Mouse (Mus musculus) bone marrow, adult 2 months (tissue): ENCODE data around the gene Mical2.

Experiments used
- CTCF ChIP-seq: fragments of 200-500 bp; IDR thresholded peaks from 2 replicates; pipeline ENCODE4 v1.5.1; 2011; ENCODE audit warnings: low read length, control low read depth; ENCODE audit not compliant: control insufficient read depth, insufficient read depth
- POLR2A ChIP-seq: fragments of 200-500 bp; IDR thresholded peaks from 2 replicates; pipeline ENCODE4 v1.6.1; 2011; ENCODE audit warnings: low read depth, mild to moderate bottlenecking, control low read depth, low read length, borderline replicate concordance; ENCODE audit not compliant: control insufficient read depth

DNA sequence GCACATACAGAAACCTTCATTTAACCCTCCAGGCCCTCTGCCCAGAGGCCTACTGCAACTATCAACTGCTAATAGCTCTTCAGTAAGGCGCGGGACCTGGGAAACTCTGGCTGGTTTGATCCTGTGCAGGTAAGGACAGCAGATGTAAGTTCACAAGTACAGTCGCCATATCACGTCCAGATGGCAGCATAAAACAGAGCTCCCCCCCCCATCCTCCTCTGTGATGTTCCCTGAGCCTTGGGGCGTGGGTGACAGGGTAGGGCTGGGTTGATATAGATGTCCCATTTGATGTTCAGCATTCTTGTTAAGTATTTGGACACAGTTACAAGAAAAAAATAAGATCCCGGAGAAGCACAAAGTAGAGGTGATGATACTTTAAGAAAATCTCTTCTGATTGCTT lies 20.1 kb upstream of the Mical2 start:
- TF ChIP-seq CTCF: no peak
- TF ChIP-seq POLR2A: no peak
